In the genomic region with DNA sequence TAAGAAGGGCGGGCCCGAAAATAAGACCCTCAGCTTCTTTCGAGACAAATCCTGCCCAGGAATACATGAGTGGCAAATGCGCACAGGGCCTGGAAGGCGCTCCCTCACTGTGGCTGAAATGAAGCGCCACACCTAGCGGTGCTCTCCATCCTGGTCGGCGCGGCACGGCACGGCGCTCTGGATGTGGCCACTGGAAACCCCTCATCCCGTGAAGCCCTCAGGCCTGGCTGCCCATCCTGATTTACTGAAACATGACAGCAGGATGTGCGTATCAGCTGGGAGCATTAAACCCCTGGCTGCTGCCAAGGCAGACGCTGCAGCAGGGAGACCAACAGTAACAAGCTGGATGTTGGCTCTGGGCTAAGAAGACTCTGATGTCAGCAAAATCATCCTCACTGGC, we compare ENCODE assay signal across 28 mouse cellular contexts.
A peak's percentile ranks its signal among the peaks of the same experiment; 100 is the strongest.
DNase-seq lines count a peak whose midpoint lies in the region; ATAC-seq and TF ChIP-seq lines count a peak whose summit lies in the region.
"Had no signal": no experiment of that assay in that cellular context is flagged by ENCODE, and none has a peak within 500 bp of the region (broad histone marks: within the 10 kb centered on the region; RNA-seq: fewer than 3 reads in every experiment).

No protein-coding gene starts in this region.

- DNase-seq in midbrain, embryonic 11.5 days (ENCODE audit: low spot score, missing footprints): no peak
- peak; percentile 41 for DNase-seq in brain, embryonic 14.5 days (ENCODE audit: low read depth)
- peak; percentile 31 for DNase-seq in midbrain, postnatal 0 days (ENCODE audit: low spot score)
- no peak for DNase-seq in heart, adult 8-10 months (ENCODE audit: low spot score)
- DNase-seq in layer of hippocampus, adult 18-20 months (ENCODE audit: low spot score in 2 of 2): no peak
- DNase-seq: adrenal gland, adult 8-10 months; B cell, adult 2 months; cerebellum, adult 11-12 months; cerebellum, adult 9-11 months; embryo, embryonic 11 days; gastrocnemius, postnatal 25 days; heart, adult 18-20 months; heart, postnatal 10 days; kidney, adult 9 months; kidney, postnatal 10 days; layer of hippocampus, adult 9-11 months; lung, postnatal 4 days; right cerebral cortex, postnatal 25 days had no signal

- H3K4me3 ChIP-seq in midbrain, embryonic 13.5 days (replicated peaks): no peak overlapping the region
- H3K4me3 ChIP-seq in midbrain, embryonic 11.5 days (ENCODE audit: low read depth, low read length): no peak overlapping the region
- no peak overlapping the region for H3K4me3 ChIP-seq in midbrain, postnatal 0 days (ENCODE audit: low read depth, low read length)
- H3K4me3 ChIP-seq: embryonic facial prominence, embryonic 12.5 days; heart, embryonic 13.5 days; hindbrain, embryonic 10.5 days; limb, embryonic 13.5 days; lung, embryonic 15.5 days; stomach, embryonic 15.5 days had no signal

- ATAC-seq in midbrain, embryonic 13.5 days: 0 out of 2 replicates have a peak, but pooled peaks have one; percentile 43
- ATAC-seq in midbrain, embryonic 11.5 days (ENCODE audit: low FRiP score): no peak
- ATAC-seq in midbrain, postnatal 0 days (ENCODE audit: low FRiP score): no peak
- ATAC-seq: forebrain, embryonic 14.5 days; intestine, postnatal 0 days had no signal

- 88% methylated on average over 16 of the region's 16 CpGs for WGBS in midbrain, embryonic 13.5 days
- 94% methylated on average over 16 of the region's 16 CpGs for WGBS in midbrain, embryonic 11.5 days
- WGBS in midbrain, postnatal 0 days: 80% methylated on average over 16 of the region's 16 CpGs

- 0 out of 2 replicates have a peak, but pooled peaks cover 9% of the 10 kb centered on the region for H3K9me3 ChIP-seq in midbrain, embryonic 13.5 days
- no peaks in the 10 kb centered on the region for H3K9me3 ChIP-seq in midbrain, embryonic 11.5 days (ENCODE audit: control insufficient read depth, low read length)
- no peaks in the 10 kb centered on the region for H3K9me3 ChIP-seq in midbrain, postnatal 0 days (ENCODE audit: low read length)
- H3K9me3 ChIP-seq: embryonic facial prominence, embryonic 12.5 days; heart, embryonic 13.5 days; lung, embryonic 15.5 days; stomach, embryonic 15.5 days had no signal

- no peak for TF ChIP-seq POLR2A in brain, embryonic 14.5 days (IDR thresholded peaks at IDR 0.05; ENCODE audit: borderline replicate concordance, extremely low read depth, insufficient read depth, insufficient read length, poor library complexity, severe bottlenecking)

- no peak overlapping the region for H3K27ac ChIP-seq in midbrain, embryonic 13.5 days
- no peak overlapping the region for H3K27ac ChIP-seq in midbrain, embryonic 11.5 days (ENCODE audit: low read depth, low read length)
- H3K27ac ChIP-seq in midbrain, postnatal 0 days (ENCODE audit: low read depth, low read length): no peak overlapping the region
- H3K27ac ChIP-seq: embryonic facial prominence, embryonic 12.5 days; heart, embryonic 13.5 days; hindbrain, embryonic 10.5 days; limb, embryonic 13.5 days; lung, embryonic 15.5 days; stomach, embryonic 15.5 days had no signal

- no peaks in the 10 kb centered on the region for H3K27me3 ChIP-seq in midbrain, embryonic 13.5 days
- no peaks in the 10 kb centered on the region for H3K27me3 ChIP-seq in midbrain, embryonic 11.5 days (ENCODE audit: control insufficient read depth, insufficient read depth, low read length)
- H3K27me3 ChIP-seq in midbrain, postnatal 0 days (ENCODE audit: insufficient read depth, low read length): no peaks in the 10 kb centered on the region
- H3K27me3 ChIP-seq: embryonic facial prominence, embryonic 12.5 days; limb, embryonic 13.5 days; lung, embryonic 15.5 days; stomach, embryonic 15.5 days had no signal

- TF ChIP-seq CTCF in brain, embryonic 14.5 days (IDR thresholded peaks at IDR 0.05; ENCODE audit: borderline replicate concordance, extremely low read depth, insufficient read depth, insufficient read length): no peak
- TF ChIP-seq CTCF in midbrain, postnatal 0 days (IDR thresholded peaks at IDR 0.05): no peak

- H3K36me3 ChIP-seq in midbrain, embryonic 13.5 days: no peaks in the 10 kb centered on the region
- no peaks in the 10 kb centered on the region for H3K36me3 ChIP-seq in midbrain, embryonic 11.5 days (ENCODE audit: control insufficient read depth, insufficient read depth, low read length)
- no peaks in the 10 kb centered on the region for H3K36me3 ChIP-seq in midbrain, postnatal 0 days (ENCODE audit: insufficient read depth, low read length)
- H3K36me3 ChIP-seq: embryonic facial prominence, embryonic 12.5 days; heart, embryonic 13.5 days; hindbrain, embryonic 10.5 days; limb, embryonic 13.5 days; lung, embryonic 15.5 days; stomach, embryonic 15.5 days had no signal

- no peaks in the 10 kb centered on the region for H3K4me1 ChIP-seq in midbrain, embryonic 13.5 days (replicated peaks)
- no peaks in the 10 kb centered on the region for H3K4me1 ChIP-seq in midbrain, embryonic 11.5 days (ENCODE audit: control insufficient read depth, insufficient read depth, low read length)
- no peaks in the 10 kb centered on the region for H3K4me1 ChIP-seq in midbrain, postnatal 0 days (ENCODE audit: insufficient read depth, low read length)
- H3K4me1 ChIP-seq: embryonic facial prominence, embryonic 12.5 days; hindbrain, embryonic 10.5 days; limb, embryonic 13.5 days; lung, embryonic 15.5 days; stomach, embryonic 15.5 days had no signal

- H3K9ac ChIP-seq in midbrain, embryonic 13.5 days (replicated peaks): no peak overlapping the region
- H3K9ac ChIP-seq in midbrain, embryonic 11.5 days (ENCODE audit: low read length): no peak overlapping the region
- no peak overlapping the region for H3K9ac ChIP-seq in midbrain, postnatal 0 days (replicated peaks; ENCODE audit: low read length, poor library complexity, severe bottlenecking)
- H3K9ac ChIP-seq: embryonic facial prominence, embryonic 12.5 days; heart, embryonic 13.5 days; limb, embryonic 13.5 days; lung, embryonic 15.5 days; stomach, embryonic 15.5 days had no signal

- no peak overlapping the region for H3K4me2 ChIP-seq in midbrain, embryonic 13.5 days (replicated peaks)
- H3K4me2 ChIP-seq in midbrain, embryonic 11.5 days: no peak overlapping the region
- no peak overlapping the region for H3K4me2 ChIP-seq in midbrain, postnatal 0 days (ENCODE audit: low read depth, low read length, poor library complexity, severe bottlenecking)
- H3K4me2 ChIP-seq: embryonic facial prominence, embryonic 12.5 days; heart, embryonic 13.5 days; limb, embryonic 13.5 days; liver, embryonic 11.5 days; lung, embryonic 15.5 days; stomach, embryonic 15.5 days had no signal

Comparison
In these comparisons a context has a peak if more than half of its experiments do, and no peak if none do; other contexts are left out.
1. DNase-seq: peak in brain, embryonic 14.5 days (single experiment) and midbrain, postnatal 0 days (single experiment); none in midbrain, embryonic 11.5 days (single experiment), heart, adult 8-10 months (single experiment) and layer of hippocampus, adult 18-20 months (0 of 2).